Mouse (Mus musculus) midbrain, embryonic 11.5 days (tissue): Measurements from ENCODE around the gene Snrpa. TPM values are rescaled to one million over a fixed set of nuclear protein-coding genes. Genes with fewer than 3 reads are reported as not detected.
"Not testable (repeated sequence)": the region's sequence is repeated elsewhere in the genome, so short reads cannot be mapped to it uniquely, and the experiment has no call there.

Experiments used
- ATAC-seq: fragments of 200-750 bp; cut with Nextera tagmentation; 2 replicates; pipeline ENCODE4 v1.8.0; 2017; ENCODE audit warnings: moderate TSS enrichment, moderate library complexity; ENCODE audit not compliant: low FRiP score
- DNase-seq: peaks from one replicate; pipeline ENCODE4 v3.0.0; 2015; ENCODE audit warnings: low spot score; ENCODE audit errors: missing footprints
- H3K27ac ChIP-seq: fragments of 300-500 bp; sonication (generic); 2 replicates; pipeline ENCODE4 v1.5.1; 2014; ENCODE audit warnings: low read depth, low read length
- H3K27me3 ChIP-seq: fragments of 300-500 bp; sonication (generic); 2 replicates; pipeline ENCODE4 v1.6.1; 2014; ENCODE audit warnings: mild to moderate bottlenecking, low read length, moderate library complexity, mixed read lengths; ENCODE audit not compliant: control insufficient read depth, insufficient read depth
- H3K36me3 ChIP-seq: fragments of 300-500 bp; sonication (generic); 2 replicates; pipeline ENCODE4 v1.6.1; 2014; ENCODE audit warnings: mild to moderate bottlenecking, low read length, moderate library complexity, mixed read lengths; ENCODE audit not compliant: control insufficient read depth, insufficient read depth
- H3K4me1 ChIP-seq: fragments of 300-500 bp; sonication (generic); 2 replicates; pipeline ENCODE4 v1.6.1; 2014; ENCODE audit warnings: low read length; ENCODE audit not compliant: control insufficient read depth, insufficient read depth
- H3K4me2 ChIP-seq: fragments of 300-500 bp; sonication (generic); 2 replicates; pipeline ENCODE4 v1.6.1; 2014; ENCODE audit warnings: mild to moderate bottlenecking, moderate library complexity
- H3K4me3 ChIP-seq: fragments of 300-500 bp; sonication (generic); 2 replicates; pipeline ENCODE4 v1.5.1; 2014; ENCODE audit warnings: low read depth, low read length
- H3K9ac ChIP-seq: fragments of 300-500 bp; sonication (generic); 2 replicates; pipeline ENCODE4 v1.6.1; 2014; ENCODE audit warnings: low read length
- H3K9me3 ChIP-seq: fragments of 300-500 bp; sonication (generic); 2 replicates; pipeline ENCODE4 v1.6.1; 2016; ENCODE audit warnings: low read length; ENCODE audit not compliant: control insufficient read depth
- WGBS: fragments of 180-500 bp; shearing (Covaris S2); extraction: QIAGEN DNeasy Blood & Tissue Kit; methylation state at CpG from one replicate; pipeline ENCODE4 v1.1.7; 2014; 5-methylcytosine and 5-hydroxymethylcytosine counted together
- polyA plus RNA-seq: library from polyadenylated mRNA; unstranded; fragments of >200 nt; fragmentation: Nextera tagmentation; extraction: Ambion mirVana; gene quantifications from 2 replicates; pipeline ENCODE4 v1.2.1, GENCODE M21; 2014

The Snrpa gene
- 339 and 364 TPM in 2 replicates for polyA plus RNA-seq

DNA sequence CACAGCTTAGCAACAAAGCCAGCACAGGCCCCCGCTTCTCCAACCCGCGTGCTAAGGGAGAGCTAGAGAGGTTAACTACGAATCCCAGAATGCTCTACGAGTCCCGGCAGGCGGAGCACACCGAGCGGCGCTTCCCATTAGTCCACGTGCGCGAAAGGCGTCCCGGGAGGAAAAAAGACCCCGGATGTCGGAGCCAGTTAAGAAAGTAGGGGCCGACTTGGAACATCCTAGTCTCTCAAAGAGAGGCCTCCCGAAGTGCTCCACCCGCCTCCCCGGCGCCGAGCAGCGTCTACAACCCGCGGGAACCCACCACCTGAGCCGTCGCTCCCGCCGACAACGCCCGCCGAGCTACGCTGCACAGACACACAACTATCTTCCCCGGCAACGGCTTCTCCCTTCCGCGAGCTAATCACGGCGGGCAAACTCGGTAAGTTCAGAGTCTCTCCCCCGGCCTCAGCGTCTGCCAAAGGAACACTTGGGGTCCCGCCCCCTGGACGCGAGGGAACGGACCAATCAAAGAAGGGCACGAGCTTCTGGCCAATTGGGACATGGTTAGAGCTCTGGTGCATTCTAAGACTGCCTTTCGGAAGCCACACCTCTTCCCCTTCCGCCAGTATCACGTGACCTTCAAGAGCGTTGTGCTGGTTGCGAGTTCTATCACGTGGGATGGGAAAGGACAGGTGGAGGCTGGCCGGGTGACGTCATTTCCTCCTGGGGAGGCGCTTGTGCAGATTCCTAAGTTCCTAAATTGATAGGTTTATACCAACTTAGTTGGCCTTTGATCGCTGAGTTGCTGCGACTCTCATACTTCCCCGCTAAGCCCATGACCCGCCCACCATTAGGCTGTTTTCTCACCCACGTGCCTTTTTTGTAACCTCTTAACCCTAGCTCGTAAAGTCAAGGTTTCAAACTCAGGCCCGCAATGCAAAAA lies at the start of gene Snrpa, which contains the start of gene BC024978:
Gene Snrpa, minus strand, starts transcription at position 591 of the 931 bp plus-strand sequence.
Gene BC024978, plus strand, starts transcription at position 101 of the 931 bp plus-strand sequence.
- WGBS = under 1% methylated on average over 64 of the region's 64 CpGs
- no peaks in the 10 kb centered on the region for H3K27me3 ChIP-seq
- H3K27ac ChIP-seq = peak within 1 kb of the TSS; percentile 97
- peak; percentile 97 for DNase-seq
- peak within 1 kb of the TSS; percentile 96 for H3K9ac ChIP-seq
- peaks cover 15% of the 10 kb centered on the region for H3K36me3 ChIP-seq
- H3K9me3 ChIP-seq = no peaks in the 10 kb centered on the region
- H3K4me3 ChIP-seq = peak within 1 kb of the TSS; percentile 91
- peaks cover 17% of the 10 kb centered on the region for H3K4me1 ChIP-seq
- peak; percentile 99 for ATAC-seq
- peak within 1 kb of the TSS; percentile 58 for H3K4me2 ChIP-seq

DNA sequence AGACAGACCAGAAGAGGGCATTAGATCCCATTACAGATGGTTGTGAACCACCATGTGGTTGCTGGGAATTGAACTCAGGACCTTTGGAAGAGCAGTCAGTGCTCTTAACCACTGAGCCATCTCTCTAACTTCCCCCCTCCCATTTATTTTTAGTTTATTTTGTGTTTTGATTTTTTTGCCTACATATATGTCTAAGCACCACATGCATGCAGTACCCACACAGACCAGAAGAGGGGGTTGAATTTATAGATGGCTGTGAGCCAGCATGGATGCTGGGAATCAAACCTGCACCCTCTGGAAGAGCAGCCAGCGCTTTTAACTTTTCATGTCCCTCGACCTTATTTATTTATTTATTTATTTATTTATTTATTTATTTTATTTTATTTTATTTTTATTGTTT lies 48.0 kb upstream of the Snrpa start:
- not testable (repeated sequence) for H3K9ac ChIP-seq, H3K36me3 ChIP-seq, H3K4me3 ChIP-seq, H3K27ac ChIP-seq, DNase-seq, H3K4me2 ChIP-seq, H3K27me3 ChIP-seq, H3K4me1 ChIP-seq, H3K9me3 ChIP-seq, ATAC-seq
- WGBS = 75% methylated on average over 2 of the region's 2 CpGs

DNA sequence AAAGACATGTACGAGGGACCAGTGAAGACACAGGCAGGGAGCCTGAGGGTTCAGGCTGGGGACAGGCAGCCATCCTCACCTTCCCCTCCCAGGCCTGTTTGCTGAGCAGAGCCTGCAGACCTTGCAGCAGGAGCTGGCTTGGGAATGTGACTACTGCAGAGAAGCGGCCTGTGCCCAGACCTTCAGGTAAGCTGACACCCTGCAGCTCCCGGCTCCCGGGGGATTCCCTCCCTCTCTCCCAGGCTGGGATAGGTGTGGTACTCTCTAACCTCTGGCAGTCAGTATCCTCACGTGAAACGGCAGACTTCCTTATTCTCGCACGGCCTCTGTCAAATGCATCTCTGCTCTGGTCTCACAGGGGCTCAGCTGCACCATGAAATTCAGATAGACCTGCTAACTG lies 47.1 kb upstream of the Snrpa start:
- H3K9me3 ChIP-seq = peaks cover 2% of the 10 kb centered on the region; the same call in 1 of the 2 replicates
- 72% methylated on average over 8 of the region's 8 CpGs for WGBS
- H3K4me1 ChIP-seq = no peaks in the 10 kb centered on the region
- DNase-seq = no peak
- no peak overlapping the region for H3K27ac ChIP-seq
- H3K4me3 ChIP-seq = no peak overlapping the region
- H3K27me3 ChIP-seq = no peaks in the 10 kb centered on the region
- no peak overlapping the region for H3K4me2 ChIP-seq
- no peak overlapping the region for H3K9ac ChIP-seq
- ATAC-seq = no peak
- no peaks in the 10 kb centered on the region for H3K36me3 ChIP-seq

DNA sequence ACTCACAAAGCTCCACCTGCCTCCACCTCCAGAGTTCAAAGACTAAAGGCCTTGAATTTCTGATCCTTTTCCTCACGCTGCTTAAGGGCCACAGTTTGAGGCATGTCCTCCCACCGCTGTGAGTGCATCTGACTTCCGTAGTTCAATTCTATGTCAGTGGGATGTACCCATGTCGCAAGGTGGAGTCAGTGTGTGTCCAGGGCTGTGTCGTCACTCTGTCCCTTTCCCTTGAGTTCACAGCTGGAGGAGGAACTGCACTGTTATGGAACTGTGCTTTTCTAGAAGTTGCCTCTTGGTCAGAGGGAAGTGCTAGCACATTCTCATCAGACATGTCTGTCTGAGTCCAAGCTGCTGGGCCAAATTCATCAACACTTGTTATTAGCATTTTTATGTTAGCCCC lies 42.5 kb upstream of the Snrpa start:
- Histone ChIP-seq H3K36me3 (no peaks in the 10 kb centered on the region), H3K4me1 (peaks cover 3% of the 10 kb centered on the region), H3K27me3 (no peaks in the 10 kb centered on the region), H3K9me3 (no peaks in the 10 kb centered on the region), H3K4me3 (no peak overlapping the region), H3K27ac (no peak overlapping the region), H3K9ac (no peak overlapping the region), H3K4me2 (no peak overlapping the region)
- ATAC-seq (no peak), DNase-seq (no peak)
- 83% methylated on average over 5 of the region's 5 CpGs for WGBS

DNA sequence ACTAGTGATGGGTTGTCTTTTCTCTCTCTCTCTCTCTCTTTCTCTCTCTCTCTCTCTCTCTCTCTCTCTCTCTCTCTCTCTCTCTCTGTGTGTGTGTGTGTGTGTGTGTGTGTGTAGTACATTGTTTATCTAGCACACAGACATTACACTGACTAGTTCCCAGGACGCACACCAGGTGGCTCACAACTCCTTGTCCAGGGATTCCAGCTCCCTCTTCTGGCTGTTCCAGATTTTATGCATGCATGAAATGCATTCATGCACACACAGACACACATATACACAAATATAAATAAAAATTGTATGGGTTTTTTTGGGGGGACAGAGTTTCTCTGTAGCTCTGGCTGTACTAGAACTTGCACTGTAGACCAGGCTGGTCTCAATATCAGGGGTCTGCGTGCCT lies 41.5 kb upstream of the Snrpa start:
- Histone ChIP-seq H3K9me3 (no peaks in the 10 kb centered on the region), H3K4me3 (no peak overlapping the region), H3K27me3 (no peaks in the 10 kb centered on the region), H3K27ac (no peak overlapping the region), H3K9ac (no peak overlapping the region), H3K36me3 (no peaks in the 10 kb centered on the region), H3K4me1 (peaks cover 7% of the 10 kb centered on the region), H3K4me2 (no peak overlapping the region)
- ATAC-seq = no peak
- DNase-seq = no peak
- WGBS = 87% methylated on average over 2 of the region's 2 CpGs

DNA sequence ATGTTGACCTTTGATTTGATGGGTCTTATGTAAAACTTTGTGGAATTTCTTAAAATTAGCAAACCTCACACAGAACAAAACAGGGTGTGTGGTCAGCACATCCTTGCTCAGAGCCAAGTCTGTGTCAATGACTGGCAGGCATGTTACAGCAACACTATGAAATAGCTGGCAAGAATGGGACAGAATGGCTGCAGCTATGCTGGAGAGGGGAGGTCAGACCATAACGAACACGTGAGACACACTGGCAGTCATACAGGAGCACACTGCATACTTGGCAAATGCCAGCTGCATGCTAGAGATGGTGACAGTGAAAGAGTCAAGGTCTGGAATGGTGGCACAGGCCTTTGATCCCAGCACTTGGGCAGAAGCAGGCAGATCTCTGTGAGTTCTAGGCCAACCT lies 39.7 kb upstream of the Snrpa start:
- DNase-seq (no peak), ATAC-seq (no peak)

DNA sequence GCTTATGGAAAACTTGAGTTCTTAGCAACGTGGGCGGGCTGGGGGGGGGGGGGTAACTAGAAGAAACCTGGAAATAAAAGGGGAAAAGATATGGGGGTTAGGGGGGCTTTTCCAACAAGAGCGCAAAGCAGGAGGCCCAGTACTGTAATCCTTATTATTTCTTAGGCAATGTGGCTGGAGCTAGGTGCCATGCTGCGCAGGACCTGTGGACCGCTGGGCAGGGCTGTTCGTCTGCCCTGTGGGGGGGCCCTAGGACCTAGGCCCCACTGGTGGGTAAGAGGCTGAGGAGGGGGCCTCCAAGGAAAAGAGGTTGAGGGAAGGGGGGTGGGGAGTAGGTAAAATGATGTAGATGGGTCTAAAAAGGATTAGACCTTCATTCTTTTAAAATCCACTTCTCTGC lies 37.2 kb upstream of the Snrpa start:
- no peaks in the 10 kb centered on the region for H3K36me3 ChIP-seq
- peak overlapping the region; percentile 62 for H3K27ac ChIP-seq
- peak overlapping the region; percentile 59 for H3K9ac ChIP-seq
- 1% methylated on average over 6 of the region's 6 CpGs for WGBS
- DNase-seq (no peak), ATAC-seq (peak; percentile 56)
- peaks cover 7% of the 10 kb centered on the region for H3K4me1 ChIP-seq
- H3K4me2 ChIP-seq = peak overlapping the region; percentile 68
- H3K4me3 ChIP-seq = peak overlapping the region; percentile 42
- no peaks in the 10 kb centered on the region for H3K27me3 ChIP-seq
- no peaks in the 10 kb centered on the region for H3K9me3 ChIP-seq

More for the DNA sequence above, 39.7 kb upstream of the Snrpa start:
- H3K4me1 ChIP-seq = peaks cover 7% of the 10 kb centered on the region
- WGBS = 98% methylated on average over 2 of the region's 2 CpGs
- H3K9ac ChIP-seq = no peak overlapping the region
- no peaks in the 10 kb centered on the region for H3K9me3 ChIP-seq
- no peak overlapping the region for H3K4me2 ChIP-seq
- no peaks in the 10 kb centered on the region for H3K27me3 ChIP-seq
- H3K27ac ChIP-seq = no peak overlapping the region
- no peak overlapping the region for H3K4me3 ChIP-seq
- no peaks in the 10 kb centered on the region for H3K36me3 ChIP-seq

DNA sequence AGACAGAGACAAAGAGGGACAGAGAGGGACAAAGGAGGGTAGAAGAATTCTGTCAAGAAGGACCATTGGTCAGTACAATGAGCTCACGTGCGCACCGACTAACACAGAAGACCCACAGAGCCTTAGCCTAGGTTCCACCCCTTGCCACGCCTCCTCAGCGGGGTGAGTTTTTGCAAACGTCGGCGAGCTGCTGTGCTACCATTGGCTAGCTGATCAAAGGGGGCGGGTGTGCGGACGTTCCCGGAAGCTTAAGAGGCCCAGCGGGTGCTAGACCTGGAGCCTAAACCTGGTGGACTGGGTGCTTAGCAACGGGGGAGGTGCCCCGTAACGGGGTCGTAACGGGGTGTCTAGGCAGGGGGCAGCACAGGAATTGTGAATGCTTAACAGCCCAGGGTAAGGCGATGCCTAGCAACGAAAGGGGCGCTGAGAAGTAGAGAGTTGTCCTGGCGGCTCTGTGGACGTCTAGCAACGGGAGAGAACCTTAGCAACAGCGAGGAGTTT lies 36.8 kb upstream of the Snrpa start, which contains the start of gene Coq8b:
Gene Coq8b, plus strand, starts transcription at position 243 of the 501 bp plus-strand sequence.
- peak within 1 kb of the TSS; percentile 42 for H3K4me3 ChIP-seq
- DNase-seq = peak; percentile 99
- peak within 1 kb of the TSS; percentile 78 for H3K27ac ChIP-seq
- peak within 1 kb of the TSS; percentile 68 for H3K4me2 ChIP-seq
- H3K9me3 ChIP-seq = no peaks in the 10 kb centered on the region
- WGBS = under 1% methylated on average over 25 of the region's 25 CpGs
- ATAC-seq = peak; percentile 92
- no peaks in the 10 kb centered on the region for H3K36me3 ChIP-seq
- H3K4me1 ChIP-seq = peaks cover 7% of the 10 kb centered on the region
- H3K27me3 ChIP-seq = no peaks in the 10 kb centered on the region
- H3K9ac ChIP-seq = peak within 1 kb of the TSS; percentile 59

DNA sequence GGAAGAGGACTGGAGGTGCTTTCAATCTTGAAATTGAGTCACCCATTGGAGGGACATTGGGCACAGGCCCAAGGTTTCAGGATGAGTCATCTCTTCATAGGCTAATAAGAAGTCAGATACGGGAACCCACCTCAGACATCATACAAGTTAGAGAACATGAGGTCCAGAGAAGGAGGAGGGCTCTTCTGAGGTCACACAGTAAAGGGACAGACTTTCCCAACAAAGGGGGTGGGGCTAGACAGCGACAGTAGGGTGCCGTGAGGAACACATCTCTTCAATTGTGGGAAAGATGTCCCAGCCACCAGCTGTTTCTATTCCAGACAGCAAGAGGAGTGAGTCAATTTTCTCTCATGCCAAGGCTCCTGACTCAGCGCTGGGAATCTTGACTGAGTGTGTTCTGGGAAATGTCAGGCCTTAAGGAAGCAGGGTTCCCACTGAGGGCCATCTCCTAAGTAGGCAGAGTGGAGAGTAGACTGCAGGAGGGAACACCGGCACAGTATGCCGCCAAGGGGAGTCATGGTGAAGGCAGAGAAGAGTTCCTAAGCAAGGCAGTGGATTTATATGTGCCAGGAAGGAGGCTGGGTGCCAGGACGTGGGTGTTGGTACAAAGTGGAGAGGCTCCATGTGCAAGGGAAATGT lies 35.7 kb upstream of the Snrpa start:
- 81% methylated on average over 7 of the region's 7 CpGs for WGBS
- no peaks in the 10 kb centered on the region for H3K36me3 ChIP-seq
- H3K9me3 ChIP-seq = no peaks in the 10 kb centered on the region
- H3K4me1 ChIP-seq = peaks cover 15% of the 10 kb centered on the region
- no peak overlapping the region for H3K27ac ChIP-seq
- DNase-seq (no peak), ATAC-seq (no peak)
- H3K9ac ChIP-seq = no peak overlapping the region
- no peaks in the 10 kb centered on the region for H3K27me3 ChIP-seq
- H3K4me2 ChIP-seq = no peak overlapping the region
- H3K4me3 ChIP-seq = no peak overlapping the region
